Mouse (Mus musculus): ENCODE data around the gene Nubp1.

Gene Nubp1

DNA sequence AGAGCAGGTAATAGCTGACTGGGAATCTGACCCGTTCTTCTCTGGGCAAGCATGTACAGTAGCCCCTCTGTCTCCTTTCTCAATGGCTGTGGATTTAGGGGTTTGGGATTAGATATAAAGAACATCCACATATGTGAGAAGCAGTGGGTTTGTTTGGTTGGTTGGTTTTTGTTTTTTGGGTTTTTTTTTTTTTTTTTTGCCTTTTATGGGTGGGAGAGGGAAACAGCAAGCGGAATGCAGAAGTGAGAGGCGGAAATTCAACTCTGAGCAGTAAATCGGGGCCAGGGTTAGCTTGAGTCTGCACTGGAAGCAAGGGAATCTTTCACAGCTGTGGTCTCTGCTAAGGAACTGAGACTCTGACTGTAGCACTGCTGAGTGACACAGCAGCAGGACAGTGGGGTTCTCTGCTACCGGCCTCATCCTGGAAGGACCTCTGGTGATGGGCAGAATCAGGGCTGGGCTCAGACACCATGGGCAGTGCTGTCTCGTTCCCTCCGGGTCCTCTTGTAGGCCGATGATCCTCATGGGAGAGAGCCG is 6.0 kb downstream of the Nubp1 start:
- no peak for DNase-seq

GRCm38 (mm10) chr16:10420447-10421054 is 8.8 kb downstream of the Nubp1 start:
- no peak for DNase-seq

DNA sequence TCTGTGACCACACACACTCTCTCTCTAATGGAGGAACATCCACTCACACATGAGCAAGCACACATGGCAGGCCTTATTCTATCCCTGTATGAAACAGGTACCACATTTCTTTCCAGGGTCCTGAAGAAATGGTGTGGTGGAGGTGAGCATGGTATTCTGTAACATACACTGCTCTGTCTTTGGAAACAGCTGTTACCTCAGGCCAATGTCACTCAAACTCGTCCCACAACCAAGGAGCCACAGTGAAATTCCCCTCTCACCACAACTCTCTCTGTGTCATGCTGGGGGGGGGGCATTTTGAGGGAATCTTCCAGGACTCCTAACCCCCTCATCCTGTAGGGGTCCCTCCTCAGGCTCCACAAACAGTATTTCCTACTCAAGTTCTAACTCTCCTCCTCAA is 20.2 kb downstream of the Nubp1 start:
- DNase-seq: no peak

DNA sequence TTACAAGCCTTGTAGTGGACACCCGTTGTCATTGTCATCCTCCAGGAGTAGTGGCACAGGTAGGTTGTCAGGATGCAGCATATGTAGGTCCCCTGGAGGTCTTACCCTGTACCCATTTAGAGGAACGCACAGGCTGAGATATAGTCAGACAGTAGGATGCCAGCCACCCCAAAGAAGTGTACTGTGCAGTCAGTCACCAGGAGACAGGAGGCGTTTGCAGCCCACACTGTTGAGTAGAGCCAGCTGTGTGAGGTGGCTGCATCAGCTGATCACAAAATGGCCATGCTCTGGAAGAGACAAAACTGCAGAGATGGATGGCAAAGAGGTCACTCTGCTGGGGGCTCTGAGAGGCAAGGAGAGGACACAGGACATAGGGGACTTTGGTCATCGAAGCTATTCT is 20.6 kb downstream of the Nubp1 start:
- no peak for DNase-seq

DNA sequence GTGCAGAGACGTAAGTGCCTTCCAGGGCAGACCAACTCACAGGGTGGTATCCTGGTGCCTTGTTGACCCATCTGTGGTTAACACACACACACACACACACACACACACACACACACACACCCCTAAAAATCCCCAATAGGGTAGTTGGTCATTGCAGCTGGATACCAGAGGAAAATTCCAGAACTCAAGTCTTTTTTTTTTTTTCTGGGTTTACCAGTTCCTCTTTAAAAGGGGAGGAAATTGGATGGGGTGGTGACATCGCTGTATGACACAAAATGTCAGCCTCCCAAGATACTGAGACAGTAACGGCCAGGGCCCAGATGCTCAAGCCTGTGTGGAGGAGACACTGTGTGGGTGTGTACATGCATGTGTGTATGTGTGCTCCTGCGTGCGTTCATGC is 21.6 kb downstream of the Nubp1 start:
- DNase-seq: no peak

DNA sequence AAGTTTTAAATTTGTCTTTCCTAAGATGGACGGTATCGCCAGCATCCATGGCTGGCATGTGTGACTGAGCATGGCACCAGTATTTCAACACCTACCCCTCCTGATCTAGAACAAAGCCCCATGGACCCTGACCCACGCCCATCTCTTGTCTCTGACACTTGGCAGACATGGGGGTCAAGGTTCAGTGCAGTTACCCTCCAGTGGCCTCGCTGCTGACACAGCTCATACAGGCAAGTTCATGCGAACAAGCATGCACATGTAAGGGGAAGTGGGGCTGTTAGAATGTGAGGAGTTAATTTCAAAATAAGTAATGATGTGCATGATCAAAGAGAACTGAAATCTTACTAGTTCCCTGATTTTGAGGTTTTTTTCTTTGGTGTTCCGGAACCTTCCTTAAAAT is 24.4 kb downstream of the Nubp1 start:
- DNase-seq: peak; percentile 51

DNA sequence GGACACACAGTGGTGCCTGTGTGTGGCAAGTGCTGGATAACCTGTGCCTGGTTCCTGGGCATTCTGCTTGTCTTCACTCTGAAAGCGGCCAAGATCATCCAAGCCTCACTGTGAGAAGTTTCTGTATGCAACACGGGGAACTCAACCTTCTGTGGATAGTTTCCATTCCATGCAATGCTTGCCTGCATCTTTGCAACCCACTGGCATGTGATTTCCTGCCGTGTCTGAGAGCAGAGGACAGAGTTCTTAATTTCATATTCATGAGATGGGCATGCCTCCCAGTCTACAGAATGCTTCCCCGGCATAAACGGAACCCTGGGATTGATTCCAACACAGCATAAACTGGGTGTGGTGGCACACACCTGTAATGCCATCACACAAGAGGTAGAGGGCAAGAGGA is 26.3 kb downstream of the Nubp1 start:
- DNase-seq: no peak

- no peak for DNase-seq
Measured at GRCm38 (mm10) chr16:10441328-10441727, 29.6 kb downstream of the Nubp1 start.

DNA sequence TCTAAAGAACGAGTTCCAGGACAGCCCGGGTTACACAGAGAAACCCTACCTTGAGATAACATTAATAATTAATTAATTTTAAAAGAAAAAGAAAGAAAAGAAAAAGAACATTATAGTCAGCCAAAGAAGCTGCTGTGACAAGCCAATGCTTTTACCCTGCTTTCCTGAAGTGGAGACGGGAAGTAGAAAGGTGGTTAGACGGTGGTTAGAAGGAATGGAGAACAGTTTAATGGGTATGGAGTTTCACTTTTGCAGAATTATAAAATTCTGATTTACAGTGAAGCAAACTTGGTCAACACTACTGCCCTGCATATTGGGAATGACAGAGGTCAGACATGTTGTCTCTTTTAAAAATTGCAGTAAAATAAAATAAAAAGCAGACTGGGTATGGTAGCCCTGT is 30.0 kb downstream of the Nubp1 start:
- no peak for DNase-seq

- DNase-seq: no peak
Measured at GRCm38 (mm10) chr16:10443723-10444122, 32.0 kb downstream of the Nubp1 start.

GRCm38 (mm10) chr16:10446573-10447263 is 35.0 kb downstream of the Nubp1 start:
- no peak for DNase-seq

GRCm38 (mm10) chr16:10447264-10447594 is 35.5 kb downstream of the Nubp1 start, which contains the start of gene Tvp23a:
Tvp23a (minus strand) TSS chr16:10447362.
- peak; percentile 41 for DNase-seq

GRCm38 (mm10) chr16:10447781-10448180 is 36.0 kb downstream of the Nubp1 start:
- no peak for DNase-seq

DNA sequence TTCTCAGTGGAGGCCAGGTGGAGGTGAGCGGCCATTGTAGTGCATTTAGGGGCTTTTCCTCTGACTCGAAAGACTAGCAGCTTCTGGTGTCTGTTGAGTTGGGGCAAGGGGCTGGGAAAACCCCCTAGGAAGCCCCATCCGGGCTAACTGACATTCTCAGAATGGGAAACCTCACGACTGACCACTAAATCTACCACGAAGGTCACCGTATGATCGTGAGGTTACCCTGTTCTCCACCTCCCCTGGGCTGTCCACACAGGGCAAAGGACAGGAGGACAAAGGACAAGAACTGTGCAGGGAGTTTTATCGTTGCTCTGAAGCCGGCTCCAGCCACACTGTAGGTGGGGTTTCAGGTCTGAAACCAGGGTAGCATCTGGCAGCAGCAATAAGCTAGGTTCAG is 37.2 kb downstream of the Nubp1 start:
- peak; percentile 47 for DNase-seq

GRCm38 (mm10) chr16:10451906-10452305 is 40.2 kb downstream of the Nubp1 start:
- DNase-seq: no peak

DNA sequence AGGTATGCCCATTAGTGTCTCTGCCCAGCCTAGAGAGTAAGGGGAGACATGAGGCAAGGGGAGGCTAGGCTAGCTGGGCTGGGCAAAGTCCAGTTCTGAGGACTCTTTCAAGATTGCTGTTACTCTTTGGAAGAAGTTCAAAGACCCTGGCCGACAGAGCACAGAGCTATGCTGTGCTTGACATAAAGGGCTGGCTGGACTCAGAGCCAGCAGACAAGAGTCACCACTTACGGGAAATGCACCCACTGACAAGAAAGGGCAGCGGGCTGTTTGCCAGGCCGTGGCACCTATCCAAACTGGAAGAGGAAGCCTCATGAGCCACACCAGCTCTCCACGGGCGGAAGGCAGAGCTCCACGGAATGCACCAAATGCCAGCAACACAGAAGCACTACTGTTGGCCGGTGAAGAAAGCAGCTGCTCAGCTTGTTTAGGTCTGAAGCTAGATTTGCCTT is 40.7 kb downstream of the Nubp1 start:
- DNase-seq: peak; percentile 93

DNA sequence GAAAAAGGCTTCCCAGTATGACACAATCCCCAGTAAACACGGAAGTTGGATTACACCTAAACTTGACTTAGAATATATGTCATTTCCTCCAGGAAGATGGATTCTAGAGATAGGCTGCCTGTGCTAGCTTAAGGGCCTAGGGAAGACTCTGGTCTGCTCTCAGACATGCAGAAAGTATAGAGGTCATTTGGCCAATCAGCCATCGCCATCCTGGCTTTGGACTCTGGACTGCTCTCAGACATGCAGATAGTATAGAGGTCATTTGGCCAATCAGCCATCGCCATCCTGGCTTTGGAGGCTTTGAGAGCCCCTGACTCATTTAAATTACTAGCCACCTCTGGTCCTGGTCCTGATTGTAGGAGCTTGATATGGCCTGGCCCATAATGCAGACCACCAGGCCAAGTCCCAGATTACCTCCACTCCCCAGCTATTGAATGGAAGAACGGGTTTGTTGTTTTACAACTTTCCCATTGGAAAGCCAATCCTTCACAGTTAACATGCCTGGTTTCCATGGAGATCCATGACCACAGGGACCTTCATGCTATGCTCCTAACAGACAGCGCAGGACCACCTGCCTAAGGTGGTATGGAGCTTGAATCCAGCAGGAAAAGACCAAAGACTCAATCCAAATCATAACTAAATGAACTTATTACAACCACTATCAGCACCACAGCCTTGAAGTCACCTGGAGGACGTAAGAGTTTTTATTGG is 42.3 kb downstream of the Nubp1 start:
- no peak for DNase-seq

GRCm38 (mm10) chr16:10454583-10454974 is 42.8 kb downstream of the Nubp1 start:
- DNase-seq: no peak

DNA sequence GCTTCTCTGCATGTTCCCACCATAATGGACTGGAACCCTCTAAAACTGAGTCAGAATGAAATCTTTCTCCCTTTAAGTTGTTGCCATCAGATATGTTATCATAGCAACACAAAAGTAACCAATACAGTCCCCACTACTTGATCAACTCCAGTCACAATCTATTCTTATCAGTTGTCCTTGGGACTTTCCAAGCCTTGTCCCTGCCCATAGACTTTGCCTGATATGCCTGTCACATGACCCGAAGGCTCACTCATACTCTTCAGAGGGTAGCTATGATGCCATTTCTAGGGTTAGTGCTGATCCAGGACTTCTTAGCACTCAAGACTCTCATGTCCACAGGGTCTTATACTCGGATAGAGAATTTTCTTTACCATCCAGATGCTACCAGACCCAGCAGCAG is 48.4 kb downstream of the Nubp1 start:
- no peak for DNase-seq

- no peak for DNase-seq
Measured at GRCm38 (mm10) chr16:10461178-10461577, 49.4 kb downstream of the Nubp1 start.

- DNase-seq: peak; percentile 58
Measured at GRCm38 (mm10) chr16:10465011-10465681, 53.4 kb downstream of the Nubp1 start.

DNA sequence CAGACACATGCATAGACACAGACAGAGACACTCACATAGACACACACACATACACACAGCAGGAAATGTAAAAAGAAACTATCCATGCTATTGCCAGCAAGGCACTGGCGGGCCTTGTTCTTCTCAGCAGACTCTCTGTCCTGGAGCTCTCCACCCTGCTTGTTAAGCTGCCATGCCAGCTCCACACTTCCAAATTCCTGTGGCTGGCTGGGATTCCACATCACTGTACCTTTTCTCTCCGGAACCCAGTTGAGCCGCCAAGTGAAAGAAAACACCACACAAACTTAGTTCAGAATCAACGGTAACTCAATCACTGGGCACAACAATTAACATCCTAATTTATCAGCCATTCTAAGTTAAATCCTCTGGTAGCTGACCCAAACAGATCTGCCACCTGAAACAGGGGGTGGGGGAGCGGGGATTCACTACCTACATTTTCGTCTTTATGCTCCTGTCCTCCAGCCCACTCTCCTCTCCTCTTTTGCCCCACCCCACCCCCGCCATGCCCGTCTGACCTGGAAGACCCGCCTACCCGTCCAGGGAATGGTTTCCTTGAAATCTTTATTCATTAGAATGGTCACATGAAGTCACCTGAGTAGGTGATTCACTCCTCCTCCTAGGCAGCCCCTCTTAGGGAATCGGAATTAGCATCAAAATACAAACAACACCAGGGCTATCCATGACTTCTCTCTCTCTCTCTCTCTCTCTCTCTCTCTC is 55.8 kb downstream of the Nubp1 start:
- no peak for DNase-seq

- no peak for DNase-seq
Measured at GRCm38 (mm10) chr16:10468201-10468600, 56.5 kb downstream of the Nubp1 start.
